Mouse (Mus musculus): ENCODE results near the gene Msh5. TPM values are rescaled to one million over a fixed set of nuclear protein-coding genes. Genes with fewer than 3 reads are reported as not detected.
"Not testable (repeated sequence)": the region's sequence is repeated elsewhere in the genome, so short reads cannot be mapped to it uniquely, and the experiment has no call there.

Gene Msh5
- total RNA-seq, 2 experiments from 2014 or later, result 1.5 to 1.6 TPM

- DNase-seq (ENCODE audit: low spot score in 2 of 2), result no peak
Measured at GRCm38 (mm10) chr17:35024261-35024660, 22.3 kb downstream of the Msh5 start.

GRCm38 (mm10) chr17:35023756-35024155 is 22.8 kb downstream of the Msh5 start:
- no peak for DNase-seq (ENCODE audit: low spot score in 2 of 2)

DNA sequence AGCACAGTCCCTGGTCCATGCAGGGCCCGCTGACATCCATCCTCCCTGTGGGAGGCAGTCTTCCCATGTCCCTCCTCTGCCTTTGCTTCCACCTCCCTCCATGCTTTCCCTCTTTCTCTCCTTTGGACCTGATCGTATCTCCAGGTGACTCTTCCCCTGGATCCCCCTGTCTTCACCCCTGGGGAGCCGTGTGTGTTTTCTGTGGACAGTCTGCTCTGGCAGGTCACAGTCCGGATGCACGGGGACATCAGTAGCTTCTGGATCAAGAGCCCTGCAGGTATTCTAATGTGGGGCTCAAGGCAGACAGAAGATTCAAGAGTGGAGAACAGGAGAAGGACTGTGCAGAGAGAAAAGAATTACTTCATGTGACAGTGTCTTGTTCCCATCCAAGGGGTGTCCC is 23.3 kb downstream of the Msh5 start:
- DNase-seq (ENCODE audit: low spot score in 2 of 2), result no peak

- DNase-seq (ENCODE audit: low spot score in 2 of 2), result no peak
Measured at GRCm38 (mm10) chr17:35022541-35023060, 23.9 kb downstream of the Msh5 start.

GRCm38 (mm10) chr17:35021842-35022477 is 24.6 kb downstream of the Msh5 start:
- DNase-seq (ENCODE audit: low spot score in 2 of 2), result no peak

DNA sequence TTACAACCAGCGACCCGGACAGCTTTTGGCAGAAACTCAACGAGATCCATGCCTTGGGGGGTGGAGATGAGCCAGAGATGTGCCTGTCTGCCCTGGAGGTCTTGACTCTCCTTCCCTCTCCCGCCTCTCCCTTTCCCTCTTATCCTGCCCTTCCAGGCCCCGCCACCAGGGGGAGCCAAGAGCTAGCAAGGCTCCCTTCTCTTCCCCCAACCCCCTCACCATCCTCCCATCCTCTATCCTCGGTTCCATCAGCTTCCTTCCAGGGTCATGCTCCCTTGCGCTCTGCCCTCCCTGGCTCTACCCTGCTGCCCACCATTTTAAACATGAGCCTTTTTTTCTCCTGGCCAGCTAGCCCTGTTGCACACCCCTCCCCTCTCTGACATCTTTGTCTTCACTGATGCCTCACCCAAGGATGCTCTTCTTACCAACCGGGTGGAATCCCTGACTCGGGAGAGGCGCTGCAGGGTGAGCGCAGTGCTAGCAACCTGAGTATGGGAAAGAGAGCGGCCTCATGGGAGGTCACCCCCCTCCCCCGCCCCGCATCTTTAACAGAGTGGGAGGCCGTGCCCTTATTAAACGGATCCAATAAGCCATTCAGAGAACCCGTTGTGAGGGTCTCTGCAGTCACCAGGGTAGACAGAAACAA is 25.3 kb downstream of the Msh5 start:
- DNase-seq (ENCODE audit: low spot score in 2 of 2), result peak; percentile 71 to 92

DNA sequence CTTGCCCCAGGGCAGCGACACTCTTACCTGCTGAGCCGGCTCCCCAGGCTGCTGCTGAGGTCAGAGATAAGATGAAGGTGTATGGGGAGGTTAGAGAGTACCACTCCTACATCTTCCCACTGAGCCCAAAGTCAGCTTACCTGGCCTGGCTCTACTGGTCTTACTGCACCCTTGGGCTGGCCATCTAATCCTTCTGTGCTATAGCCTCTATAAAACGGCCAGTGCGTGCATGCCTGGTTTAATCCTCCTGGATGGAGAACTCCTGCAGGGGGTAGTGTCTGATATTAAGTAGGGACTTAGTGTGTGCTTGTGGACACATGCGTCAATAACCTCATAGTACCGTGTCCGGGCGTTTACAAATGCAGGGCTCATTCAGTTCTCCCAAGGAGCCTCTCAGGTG is 26.0 kb downstream of the Msh5 start:
- no peak for DNase-seq (ENCODE audit: low spot score in 2 of 2)

GRCm38 (mm10) chr17:35019894-35020293 is 26.7 kb downstream of the Msh5 start:
- no peak for DNase-seq (ENCODE audit: low spot score in 2 of 2)

- DNase-seq (ENCODE audit: low spot score in 2 of 2), result no peak
Measured at GRCm38 (mm10) chr17:35018171-35018570, 28.4 kb downstream of the Msh5 start.

- no peak for DNase-seq (ENCODE audit: low spot score in 2 of 2)
Measured at GRCm38 (mm10) chr17:35017706-35018030, 28.9 kb downstream of the Msh5 start.

- DNase-seq (ENCODE audit: low spot score in 2 of 2), result no peak
Measured at GRCm38 (mm10) chr17:35016791-35017705, 29.5 kb downstream of the Msh5 start.

DNA sequence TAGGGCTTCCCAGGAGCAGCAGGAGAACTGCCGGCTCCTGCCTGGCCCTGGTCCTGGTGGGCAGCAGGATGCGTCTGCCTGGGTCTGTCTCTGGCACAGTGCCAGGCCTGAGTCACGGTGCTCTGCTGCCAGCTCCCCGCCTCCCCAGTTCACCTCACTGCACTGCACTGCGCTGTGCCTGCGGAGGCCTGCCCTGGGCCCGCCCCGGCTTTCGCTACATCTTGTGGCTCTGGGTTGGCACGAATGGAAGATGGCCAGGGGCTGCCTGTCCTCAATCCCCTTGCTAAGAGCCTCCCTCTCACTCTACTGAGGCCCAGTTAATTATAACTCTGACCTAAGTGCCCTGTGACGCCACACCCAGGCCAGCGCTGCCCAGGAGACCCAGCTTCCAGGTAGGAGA is 30.2 kb downstream of the Msh5 start, which contains the start of gene Vwa7:
Gene Vwa7 (plus strand): TSS at position 204 of the 400 bp plus-strand sequence.
- DNase-seq (ENCODE audit: low spot score in 2 of 2), result peak in 1 of 2 experiments; percentile 18

DNA sequence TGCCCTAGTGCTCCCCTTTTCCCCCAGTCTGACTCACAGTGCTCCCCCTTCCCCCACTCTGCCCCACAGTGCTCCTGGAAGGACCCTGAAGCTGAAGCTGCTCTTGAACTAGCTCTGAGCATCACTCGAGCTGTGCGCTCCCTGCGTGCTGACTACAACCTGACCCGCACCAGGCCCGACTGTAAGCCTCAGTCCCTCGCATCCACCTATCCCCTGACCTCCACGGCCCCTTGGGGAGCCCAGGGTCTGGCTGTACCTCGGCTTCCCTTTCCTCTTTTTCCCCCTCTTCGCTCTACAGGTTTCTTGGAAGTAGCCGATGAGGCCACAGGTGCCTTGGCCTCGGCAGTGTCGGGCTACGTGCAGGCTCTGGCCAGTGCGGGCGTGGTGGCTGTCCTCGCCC is 31.2 kb downstream of the Msh5 start:
- no peak for DNase-seq (ENCODE audit: low spot score in 2 of 2)

- no peak for DNase-seq (ENCODE audit: low spot score in 2 of 2)
Measured at GRCm38 (mm10) chr17:35013221-35013620, 33.3 kb downstream of the Msh5 start.

DNA sequence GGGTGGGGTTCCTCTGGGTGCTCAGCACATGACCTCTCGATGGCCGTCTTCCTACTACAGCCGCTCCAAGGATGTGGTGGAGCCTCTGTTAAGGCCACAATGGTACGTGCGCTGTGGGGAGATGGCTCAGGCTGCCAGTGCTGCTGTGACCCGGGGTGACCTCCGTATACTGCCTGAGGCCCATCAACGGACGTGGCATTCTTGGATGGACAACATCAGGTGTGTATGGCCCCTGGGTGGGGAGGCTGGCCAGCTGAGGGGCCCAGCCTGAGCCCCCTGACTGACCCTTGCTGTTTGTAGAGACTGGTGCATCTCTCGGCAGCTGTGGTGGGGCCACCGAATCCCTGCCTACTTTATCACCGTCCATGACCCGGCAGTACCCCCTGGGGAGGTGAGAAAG is 34.1 kb downstream of the Msh5 start:
- DNase-seq (ENCODE audit: low spot score in 2 of 2), result no peak

- no peak for DNase-seq (ENCODE audit: low spot score in 2 of 2)
Measured at GRCm38 (mm10) chr17:35011440-35011839, 35.1 kb downstream of the Msh5 start.

DNA sequence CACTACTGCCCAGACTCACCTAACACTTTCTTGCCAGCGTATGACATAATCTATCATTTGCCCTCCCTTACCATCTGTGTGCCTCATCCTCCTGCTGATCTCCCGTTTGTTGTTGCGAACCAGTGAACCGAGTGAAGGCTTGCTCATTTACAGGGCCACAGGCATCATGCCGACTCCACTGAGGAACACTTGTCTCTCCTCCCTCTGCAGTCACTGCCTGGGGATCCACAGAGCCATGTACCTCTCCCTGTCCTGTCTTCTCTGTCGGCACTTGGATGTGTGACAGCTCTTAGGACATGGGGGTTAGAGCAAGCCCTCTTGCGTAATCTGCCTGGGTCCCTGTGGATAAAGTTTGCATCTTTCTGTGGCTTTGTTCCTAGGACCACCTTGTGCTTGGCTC is 37.0 kb downstream of the Msh5 start:
- DNase-seq (ENCODE audit: low spot score in 2 of 2), result no peak

DNA sequence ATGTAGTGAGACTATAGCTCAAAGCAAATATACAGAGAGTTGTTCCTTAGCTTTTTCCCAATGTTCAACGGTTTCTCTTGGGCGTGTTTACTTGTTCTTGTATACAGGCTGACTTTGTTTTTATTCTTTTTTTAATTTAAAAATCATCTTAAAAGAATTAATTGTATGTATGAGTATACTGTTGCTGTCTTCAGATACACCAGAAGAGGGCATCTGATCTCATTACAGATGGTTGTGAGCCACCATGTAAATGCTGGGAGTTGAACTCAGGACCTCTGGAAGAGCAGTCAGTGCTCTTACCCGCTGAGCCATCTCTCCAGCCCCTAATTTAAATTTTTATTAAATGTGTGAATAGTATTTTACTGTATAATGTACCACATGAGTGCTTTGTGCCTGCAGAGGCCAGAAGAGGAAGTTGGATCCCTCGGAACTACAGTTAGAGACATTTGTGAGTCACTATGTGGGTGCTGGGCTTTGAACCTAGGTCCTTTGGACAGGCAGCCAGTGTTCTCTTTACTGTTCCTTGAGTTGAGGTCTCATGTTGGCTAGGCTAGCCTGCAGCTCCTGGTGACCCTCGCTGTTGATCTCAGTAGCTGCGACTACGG is 39.1 kb downstream of the Msh5 start:
- no peak for DNase-seq (ENCODE audit: low spot score in 2 of 2)

- not testable (repeated sequence) for DNase-seq (ENCODE audit: low spot score in 2 of 2)
Measured at GRCm38 (mm10) chr17:35005902-35006301, 40.6 kb downstream of the Msh5 start.

- DNase-seq (ENCODE audit: low spot score in 2 of 2), result no peak
Measured at GRCm38 (mm10) chr17:35005158-35005557, 41.4 kb downstream of the Msh5 start.

GRCm38 (mm10) chr17:35004075-35004717 is 42.3 kb downstream of the Msh5 start:
- no peak for DNase-seq (ENCODE audit: low spot score in 2 of 2)
